In the genomic region with DNA sequence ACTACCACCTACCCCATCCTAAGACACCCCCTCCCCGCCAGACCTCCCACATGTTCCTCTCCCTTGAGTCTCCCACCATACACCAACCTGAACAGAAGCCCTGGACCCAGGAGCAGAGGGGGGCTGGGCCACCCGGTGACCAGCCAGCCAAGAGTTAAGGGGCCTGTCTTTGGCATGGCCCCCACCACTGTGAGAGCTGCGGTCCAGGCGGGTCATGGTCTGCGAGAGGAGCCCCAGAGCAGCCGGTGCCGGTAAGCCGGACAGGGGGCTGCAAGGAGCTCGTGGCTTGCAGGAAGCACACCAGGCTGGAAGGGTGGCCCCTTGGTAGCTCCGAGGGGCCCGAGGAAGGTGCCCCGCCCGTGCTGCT, we compare ENCODE assay signal across 8 mouse cellular contexts. TPM values are rescaled to one million over a fixed set of nuclear protein-coding genes. Genes with fewer than 3 reads are reported as not detected.
DNase-seq lines count a peak whose midpoint lies in the region; ATAC-seq and TF ChIP-seq lines count a peak whose summit lies in the region.

No protein-coding gene starts in this region.

- ATAC-seq in embryonic facial prominence, embryonic 15.5 days (ENCODE audit: insufficient number of reproducible peaks, low FRiP score, low TSS enrichment, low read depth) = peak; percentile 17; the same call in 1 of the 2 replicates
- peak; percentile 44 for ATAC-seq in limb, embryonic 12.5 days (ENCODE audit: insufficient number of reproducible peaks, insufficient read depth, low FRiP score, low TSS enrichment, low read depth)
- peak; percentile 4; the same call in 1 of the 2 replicates for ATAC-seq in stomach, embryonic 15.5 days (ENCODE audit: insufficient read depth, low FRiP score, low read depth)

- no peak for TF ChIP-seq CTCF in gastrocnemius, adult 2 months (IDR thresholded peaks at IDR 0.05)

- H3K36me3 ChIP-seq in embryonic facial prominence, embryonic 15.5 days = peaks cover 56% of the 10 kb centered on the region
- H3K36me3 ChIP-seq in limb, embryonic 12.5 days = peaks cover 65% of the 10 kb centered on the region
- H3K36me3 ChIP-seq in stomach, embryonic 15.5 days = peaks cover 48% of the 10 kb centered on the region

- peaks cover 57% of the 10 kb centered on the region for H3K4me1 ChIP-seq in embryonic facial prominence, embryonic 15.5 days
- peaks cover 57% of the 10 kb centered on the region for H3K4me1 ChIP-seq in limb, embryonic 12.5 days (replicated peaks)
- peaks cover 57% of the 10 kb centered on the region for H3K4me1 ChIP-seq in stomach, embryonic 15.5 days

- H3K4me2 ChIP-seq in embryonic facial prominence, embryonic 15.5 days (replicated peaks) = peak overlapping the region; percentile 87
- H3K4me2 ChIP-seq in limb, embryonic 12.5 days = peak overlapping the region; percentile 99
- H3K4me2 ChIP-seq in stomach, embryonic 15.5 days = peak overlapping the region; percentile 95

- 6% methylated on average over 13 of the region's 13 CpGs for WGBS in embryonic facial prominence, embryonic 15.5 days
- WGBS in limb, embryonic 12.5 days = 8% methylated on average over 13 of the region's 13 CpGs
- WGBS in stomach, embryonic 15.5 days = 9% methylated on average over 13 of the region's 13 CpGs

- H3K9ac ChIP-seq in embryonic facial prominence, embryonic 15.5 days = peak overlapping the region; percentile 31
- peak overlapping the region; percentile 66 for H3K9ac ChIP-seq in limb, embryonic 12.5 days (replicated peaks)
- peak overlapping the region; percentile 25 for H3K9ac ChIP-seq in stomach, embryonic 15.5 days

- no peaks in the 10 kb centered on the region for H3K27me3 ChIP-seq in embryonic facial prominence, embryonic 15.5 days
- no peaks in the 10 kb centered on the region for H3K27me3 ChIP-seq in limb, embryonic 12.5 days
- H3K27me3 ChIP-seq in stomach, embryonic 15.5 days (replicated peaks) = no peaks in the 10 kb centered on the region

- intact Hi-C loops in gastrocnemius, adult 2 months (cut with DNase I) = loop anchor here (5.0 kb wide), 1 partner anchor 36 kb away; a partner anchor contains a TSS

- peak overlapping the region; percentile 94 for H3K4me3 ChIP-seq in gastrocnemius, adult 2 months
- peak overlapping the region; percentile 50 for H3K4me3 ChIP-seq in embryonic facial prominence, embryonic 15.5 days (replicated peaks)
- H3K4me3 ChIP-seq in limb, embryonic 12.5 days (replicated peaks) = peak overlapping the region; percentile 55
- peak overlapping the region; percentile 47 for H3K4me3 ChIP-seq in stomach, embryonic 15.5 days (replicated peaks)

- peak overlapping the region; percentile 99 for H3K27ac ChIP-seq in gastrocnemius, adult 2 months
- peak overlapping the region; percentile 83 for H3K27ac ChIP-seq in embryonic facial prominence, embryonic 15.5 days (replicated peaks)
- H3K27ac ChIP-seq in limb, embryonic 12.5 days = peak overlapping the region; percentile 87
- H3K27ac ChIP-seq in stomach, embryonic 15.5 days = peak overlapping the region; percentile 84

- H3K9me3 ChIP-seq in embryonic facial prominence, embryonic 15.5 days (replicated peaks) = no peaks in the 10 kb centered on the region
- H3K9me3 ChIP-seq in limb, embryonic 12.5 days = no peaks in the 10 kb centered on the region
- no peaks in the 10 kb centered on the region for H3K9me3 ChIP-seq in stomach, embryonic 15.5 days

- peak; percentile 48 for DNase-seq in gastrocnemius, adult 2 months
- no peak for DNase-seq in gastrocnemius, postnatal 25 days
- DNase-seq in B cell, adult 2 months = peak; percentile 6 to 13
- DNase-seq in spleen, postnatal 4 days (ENCODE audit: low spot score in 2 of 2) = no peak
- DNase-seq in thymus, adult 18-20 months = no peak

RNA-seq across cellular contexts. Expression of a gene that starts 6.3 kb away (rescaled TPM):
- 100 to 1,000 TPM; 395 to 484 TPM for total RNA-seq in gastrocnemius, adult 2 months (2021)
- total RNA-seq in gastrocnemius, postnatal 25 days (2021) = 100 to 1,000 TPM; 348 to 389 TPM
- 71.7 and 76.0 TPM in 2 replicates for polyA plus RNA-seq in embryonic facial prominence, embryonic 15.5 days (2015; fragmentation: Nextera tagmentation; extraction: Ambion mirVana)
- polyA plus RNA-seq in limb, embryonic 12.5 days (2016; fragmentation: Nextera tagmentation; extraction: Ambion mirVana) = 66.3 and 70.1 TPM in 2 replicates
- 52.6 and 54.1 TPM in 2 replicates for polyA plus RNA-seq in stomach, embryonic 15.5 days (2015; fragmentation: Nextera tagmentation; extraction: Ambion mirVana)

RNA-seq across cellular contexts. Expression of a gene that starts 26.2 kb away (rescaled TPM):
- total RNA-seq in gastrocnemius, adult 2 months (2021) = 10 to 100 TPM; 21.4 to 31.0 TPM
- 10 to 100 TPM; 28.2 to 31.1 TPM for total RNA-seq in gastrocnemius, postnatal 25 days (2021)
- polyA plus RNA-seq in embryonic facial prominence, embryonic 15.5 days (2015; fragmentation: Nextera tagmentation; extraction: Ambion mirVana) = 191 and 194 TPM in 2 replicates
- 78.1 and 88.3 TPM in 2 replicates for polyA plus RNA-seq in limb, embryonic 12.5 days (2016; fragmentation: Nextera tagmentation; extraction: Ambion mirVana)
- polyA plus RNA-seq in stomach, embryonic 15.5 days (2015; fragmentation: Nextera tagmentation; extraction: Ambion mirVana) = 124 and 125 TPM in 2 replicates

RNA-seq across cellular contexts. Expression of a gene that starts 34.5 kb away (rescaled TPM):
- total RNA-seq in gastrocnemius, adult 2 months (2021) = 10 to 100 TPM; 35.0 to 42.0 TPM
- 10 to 100 TPM; 32.8 to 34.6 TPM for total RNA-seq in gastrocnemius, postnatal 25 days (2021)
- 93.4 and 102 TPM in 2 replicates for polyA plus RNA-seq in embryonic facial prominence, embryonic 15.5 days (2015; fragmentation: Nextera tagmentation; extraction: Ambion mirVana)
- 184 and 189 TPM in 2 replicates for polyA plus RNA-seq in limb, embryonic 12.5 days (2016; fragmentation: Nextera tagmentation; extraction: Ambion mirVana)
- 99.1 and 99.2 TPM in 2 replicates for polyA plus RNA-seq in stomach, embryonic 15.5 days (2015; fragmentation: Nextera tagmentation; extraction: Ambion mirVana)

RNA-seq across cellular contexts. Expression of a gene that starts 46.1 kb away (rescaled TPM):
- total RNA-seq in gastrocnemius, adult 2 months (2021) = 10 to 100 TPM; 11.1 to 13.6 TPM
- total RNA-seq in gastrocnemius, postnatal 25 days (2021) = 10 to 100 TPM in 1 of 2 experiments, 1 to 10 TPM in 1; 8.1 to 11.3 TPM
- polyA plus RNA-seq in embryonic facial prominence, embryonic 15.5 days (2015; fragmentation: Nextera tagmentation; extraction: Ambion mirVana) = 22.4 and 23.8 TPM in 2 replicates
- polyA plus RNA-seq in limb, embryonic 12.5 days (2016; fragmentation: Nextera tagmentation; extraction: Ambion mirVana) = 21.1 and 21.2 TPM in 2 replicates
- polyA plus RNA-seq in stomach, embryonic 15.5 days (2015; fragmentation: Nextera tagmentation; extraction: Ambion mirVana) = 16.5 and 17.4 TPM in 2 replicates

Comparison
In these comparisons a context has a peak if more than half of its experiments do, and no peak if none do; other contexts are left out.
1. DNase-seq: peak in gastrocnemius, adult 2 months (single experiment) and B cell, adult 2 months (2 of 2); none in gastrocnemius, postnatal 25 days (single experiment), spleen, postnatal 4 days (0 of 2) and thymus, adult 18-20 months (0 of 2).
2. Peak in every context shown above with its lines, with median percentiles within 50 percentile points of each other: H3K27ac ChIP-seq, H3K4me3 ChIP-seq, ATAC-seq, H3K4me2 ChIP-seq and H3K9ac ChIP-seq.